Mouse (Mus musculus) spleen, postnatal 10 days (tissue): ENCODE data around the gene Anks1b.

ENCODE experiments used
- DNase-seq, 2 experiments: peaks; one replicate each; pipeline ENCODE4 v3.0.0; 2021 to 2022; ENCODE audit warnings: low spot score in 2 of 2

Anks1b gene

GRCm38 (mm10) chr10:90666746-90667145 lies 793.4 kb downstream of the Anks1b start:
- DNase-seq = no peak

- no peak for DNase-seq
These were observed 797.0 kb downstream of the Anks1b start for GRCm38 (mm10) chr10:90670291-90670690.

GRCm38 (mm10) chr10:90672135-90672534 lies 798.8 kb downstream of the Anks1b start:
- DNase-seq = no peak

GRCm38 (mm10) chr10:90674362-90674761 lies 801.1 kb downstream of the Anks1b start:
- no peak for DNase-seq

- DNase-seq = no peak
These were observed 804.1 kb downstream of the Anks1b start for GRCm38 (mm10) chr10:90677421-90677820.

GRCm38 (mm10) chr10:90679713-90680470 lies 806.6 kb downstream of the Anks1b start:
- no peak for DNase-seq

- no peak for DNase-seq
These were observed 810.5 kb downstream of the Anks1b start for GRCm38 (mm10) chr10:90683813-90684212.

GRCm38 (mm10) chr10:90685367-90685766 lies 812.1 kb downstream of the Anks1b start:
- DNase-seq = no peak

GRCm38 (mm10) chr10:90688153-90688552 lies 814.8 kb downstream of the Anks1b start:
- DNase-seq = no peak

GRCm38 (mm10) chr10:90688696-90689252 lies 815.5 kb downstream of the Anks1b start:
- no peak for DNase-seq

- peak; percentile 12 to 71 for DNase-seq
These were observed 816.7 kb downstream of the Anks1b start for GRCm38 (mm10) chr10:90689854-90690513.

- DNase-seq = no peak
These were observed 823.4 kb downstream of the Anks1b start for GRCm38 (mm10) chr10:90696687-90697086.

- no peak for DNase-seq
These were observed 824.1 kb downstream of the Anks1b start for GRCm38 (mm10) chr10:90697413-90697812.

- DNase-seq = no peak
These were observed 825.9 kb downstream of the Anks1b start for GRCm38 (mm10) chr10:90699211-90699610.

GRCm38 (mm10) chr10:90704602-90705001 lies 831.3 kb downstream of the Anks1b start:
- no peak for DNase-seq

GRCm38 (mm10) chr10:90708822-90709601 lies 835.7 kb downstream of the Anks1b start:
- DNase-seq = no peak

- no peak for DNase-seq
These were observed 836.3 kb downstream of the Anks1b start for GRCm38 (mm10) chr10:90709602-90709931.

- DNase-seq = no peak
These were observed 844.7 kb downstream of the Anks1b start for GRCm38 (mm10) chr10:90717961-90718360.

- DNase-seq = no peak
These were observed 845.4 kb downstream of the Anks1b start for GRCm38 (mm10) chr10:90718684-90719083.

- no peak for DNase-seq
These were observed 846.7 kb downstream of the Anks1b start for GRCm38 (mm10) chr10:90719996-90720395.

- DNase-seq = no peak
These were observed 849.8 kb downstream of the Anks1b start for GRCm38 (mm10) chr10:90723071-90723494.

GRCm38 (mm10) chr10:90723941-90724341 lies 850.6 kb downstream of the Anks1b start:
- no peak for DNase-seq
